Mouse (Mus musculus) heart, adult 9 months (tissue): Measurements from ENCODE around the gene Iqcf5.
"Not testable (repeated sequence)": the region's sequence is repeated elsewhere in the genome, so short reads cannot be mapped to it uniquely, and the experiment has no call there.

Experiments
- DNase-seq, 2 experiments: peaks; one replicate each; pipeline ENCODE4 v3.0.0; 2022; ENCODE audit warnings: low spot score in 2 of 2

Iqcf5 gene

GRCm38 (mm10) chr9:106481075-106481474 is 33.3 kb upstream of the Iqcf5 start:
- DNase-seq: peak in 1 of 2 experiments; percentile 0

GRCm38 (mm10) chr9:106481676-106482075 is 32.7 kb upstream of the Iqcf5 start:
- DNase-seq: no peak

GRCm38 (mm10) chr9:106482578-106483115 is 31.7 kb upstream of the Iqcf5 start:
- no peak for DNase-seq

- no peak for DNase-seq
Measured at GRCm38 (mm10) chr9:106483136-106483535, 31.2 kb upstream of the Iqcf5 start.

- DNase-seq: no peak
Measured at GRCm38 (mm10) chr9:106483606-106484005, 30.8 kb upstream of the Iqcf5 start.

GRCm38 (mm10) chr9:106485076-106485475 is 29.3 kb upstream of the Iqcf5 start:
- no peak for DNase-seq

- DNase-seq: not testable (repeated sequence)
Measured at GRCm38 (mm10) chr9:106487602-106488001, 26.8 kb upstream of the Iqcf5 start.

- no peak for DNase-seq
Measured at GRCm38 (mm10) chr9:106499667-106500066, 14.7 kb upstream of the Iqcf5 start, which contains the start of gene Iqcf1. Gene Iqcf1 (plus strand): TSS chr9:106499967.

- DNase-seq: no peak
Measured at GRCm38 (mm10) chr9:106501846-106502245, 12.5 kb upstream of the Iqcf5 start.

- DNase-seq: no peak
Measured at GRCm38 (mm10) chr9:106504246-106504645, 10.1 kb upstream of the Iqcf5 start.

GRCm38 (mm10) chr9:106509356-106509755 is 5.0 kb upstream of the Iqcf5 start:
- DNase-seq: no peak

GRCm38 (mm10) chr9:106512729-106513450 is 1.5 kb upstream of the Iqcf5 start:
- no peak for DNase-seq

GRCm38 (mm10) chr9:106513566-106513965 is 807 bp upstream of the Iqcf5 start:
- DNase-seq: no peak

- no peak for DNase-seq
Measured at GRCm38 (mm10) chr9:106519433-106519832, 5.1 kb downstream of the Iqcf5 start.

- no peak for DNase-seq
Measured at GRCm38 (mm10) chr9:106519909-106520308, 5.5 kb downstream of the Iqcf5 start.

- no peak for DNase-seq
Measured at GRCm38 (mm10) chr9:106531833-106532232, 17.5 kb downstream of the Iqcf5 start.

- no peak for DNase-seq
Measured at GRCm38 (mm10) chr9:106534296-106534695, 19.9 kb downstream of the Iqcf5 start.

- DNase-seq: no peak
Measured at GRCm38 (mm10) chr9:106534975-106535374, 20.6 kb downstream of the Iqcf5 start.

GRCm38 (mm10) chr9:106561531-106561930 is 47.2 kb downstream of the Iqcf5 start, which contains the start of gene Iqcf3:
Gene Iqcf3 (minus strand): TSS chr9:106561631.
- DNase-seq: no peak

- DNase-seq: no peak
Measured at GRCm38 (mm10) chr9:106562291-106562690, 47.9 kb downstream of the Iqcf5 start.

- DNase-seq: no peak
Measured at GRCm38 (mm10) chr9:106564025-106564424, 49.7 kb downstream of the Iqcf5 start.
